Mouse (Mus musculus) spleen, embryonic (tissue): ENCODE results near the gene Gprc5a.

ENCODE experiments used
- CTCF ChIA-PET: fragments of 350-600 bp; sonication (Branson Sonifier 250); formaldehyde crosslinking; loops from one replicate; lab custom pipeline; 2022; lab: Charles Lee

Gprc5a gene

GRCm38 (mm10) chr6:135070347-135070746 lies 4.9 kb downstream of the Gprc5a start:
- CTCF ChIA-PET, result no interaction called here

DNA sequence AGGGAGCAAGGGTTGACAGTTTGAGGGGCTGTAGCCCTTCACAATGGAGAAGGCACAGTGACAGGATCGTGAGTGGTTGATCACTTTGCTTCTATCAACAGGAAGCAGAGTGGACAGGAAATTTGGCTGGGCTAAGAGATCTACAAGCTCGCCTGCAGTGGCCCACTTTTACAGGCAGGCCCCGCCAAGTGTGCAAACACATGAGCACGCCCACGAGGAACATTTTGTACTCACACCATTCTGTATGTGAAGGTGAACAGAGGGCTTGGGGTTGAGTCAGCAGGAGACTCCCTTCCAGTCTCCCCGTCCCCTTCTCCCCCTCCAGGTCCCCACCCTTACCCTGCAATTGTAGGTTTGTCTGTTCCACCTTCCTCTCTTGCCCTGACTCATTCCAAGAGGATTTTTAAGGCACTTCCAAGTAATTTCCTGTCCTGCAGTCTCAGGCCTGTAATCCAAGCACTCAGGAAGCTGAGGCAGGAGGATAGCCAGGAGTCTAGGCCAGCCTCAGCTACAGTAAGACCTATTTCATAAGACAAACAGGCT lies 9.0 kb downstream of the Gprc5a start:
- CTCF ChIA-PET, result no interaction called here

DNA sequence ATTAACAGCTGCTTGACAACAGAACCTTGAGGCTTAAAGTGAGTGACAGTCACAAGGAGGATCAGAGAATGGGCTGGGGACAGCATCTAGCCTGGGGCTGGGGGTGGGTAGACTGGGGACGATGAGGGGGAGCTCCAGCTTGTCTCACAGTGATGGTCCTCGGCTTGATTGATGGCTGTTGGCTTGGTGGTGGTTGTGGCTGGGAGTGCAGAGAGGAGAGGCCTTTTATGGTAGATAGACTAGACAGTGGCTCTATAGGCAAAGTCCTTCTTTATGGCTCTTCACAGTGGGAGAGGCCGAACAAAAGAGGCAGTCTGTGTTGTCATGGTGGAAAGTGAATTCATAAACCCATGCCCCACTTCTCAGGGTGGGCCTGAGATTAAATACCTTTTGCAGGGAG lies 10.8 kb downstream of the Gprc5a start:
- CTCF ChIA-PET, result no interaction called here

GRCm38 (mm10) chr6:135078420-135078819 lies 13.0 kb downstream of the Gprc5a start:
- CTCF ChIA-PET, result no interaction called here

GRCm38 (mm10) chr6:135083991-135084502 lies 18.6 kb downstream of the Gprc5a start:
- CTCF ChIA-PET, result interaction anchor here (0.7 kb wide), 1 partner anchor 88 kb away, joined by 5 read pairs; no protein-coding TSS in a partner anchor

- CTCF ChIA-PET, result no interaction called here
Measured at GRCm38 (mm10) chr6:135085703-135086102, 20.3 kb downstream of the Gprc5a start.

GRCm38 (mm10) chr6:135087721-135088451 lies 22.4 kb downstream of the Gprc5a start:
- CTCF ChIA-PET, result no interaction called here

DNA sequence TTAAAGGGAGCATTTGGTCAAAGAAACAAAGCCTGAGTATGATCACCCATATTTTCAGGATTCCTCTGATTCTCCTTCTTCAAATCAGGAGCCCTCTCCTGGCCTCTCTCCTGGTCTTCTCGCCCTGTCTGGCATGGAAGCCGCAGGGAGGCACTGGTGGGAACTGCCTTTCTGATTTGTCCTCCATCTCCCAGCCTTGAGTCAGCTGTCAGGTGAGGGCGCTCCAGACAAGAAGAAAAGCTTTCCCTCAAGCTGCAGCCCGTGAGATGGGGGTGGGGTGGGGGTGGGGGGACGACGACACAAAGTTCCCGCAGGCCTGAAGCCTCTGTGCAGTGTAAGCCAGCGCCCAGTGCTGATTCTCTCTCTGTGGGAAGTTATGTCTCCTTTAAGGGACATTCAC lies 24.3 kb downstream of the Gprc5a start:
- CTCF ChIA-PET, result no interaction called here

DNA sequence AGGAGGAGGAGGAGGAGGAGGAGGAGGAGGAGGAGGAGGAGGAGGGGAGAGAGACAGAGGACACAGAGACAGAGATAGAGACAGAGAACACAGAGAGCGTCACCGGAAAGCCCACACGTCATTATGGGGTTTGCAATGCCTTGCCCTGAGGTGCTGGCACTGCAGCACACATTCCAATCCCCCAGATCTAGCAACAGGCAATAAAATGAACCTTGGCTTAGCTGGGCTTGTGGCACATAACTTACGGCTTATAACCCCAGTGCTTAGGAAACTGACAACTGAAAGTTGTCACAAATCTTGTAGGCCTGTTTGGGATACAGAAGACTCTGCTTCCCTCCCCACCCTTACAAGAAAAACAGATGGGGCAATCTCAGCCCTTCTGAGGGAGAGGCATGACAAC lies 25.2 kb downstream of the Gprc5a start:
- CTCF ChIA-PET, result no interaction called here

DNA sequence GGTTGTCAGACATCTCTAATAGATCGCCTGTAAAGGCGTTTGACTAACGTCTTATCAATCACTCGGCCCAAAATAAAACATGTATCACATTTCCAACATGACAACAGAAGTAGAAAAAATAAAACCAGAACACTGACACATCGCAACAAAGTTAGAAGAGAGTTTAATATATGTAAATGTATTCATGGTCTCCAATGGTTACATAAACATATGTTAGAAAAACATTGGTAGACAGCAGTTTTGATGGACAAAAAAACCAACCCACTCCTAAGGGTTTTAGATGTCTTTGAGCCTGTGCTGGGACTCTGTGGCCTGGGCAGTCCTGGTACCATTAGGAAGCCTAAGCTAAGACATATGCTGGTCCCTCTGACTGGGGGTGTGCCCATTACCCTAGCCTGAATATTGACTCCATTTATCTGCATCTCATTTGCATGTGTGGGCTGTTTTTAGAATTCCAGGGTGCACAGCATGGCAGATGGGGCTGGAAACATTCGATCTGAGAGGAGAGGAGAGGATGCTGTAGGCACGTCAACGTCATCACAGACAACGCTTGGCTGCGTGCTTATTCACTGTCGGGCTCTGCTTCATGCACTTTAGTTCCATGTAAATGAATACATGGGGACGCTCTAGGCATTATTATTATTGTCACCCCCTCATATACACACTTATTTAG lies 27.5 kb downstream of the Gprc5a start:
- CTCF ChIA-PET, result no interaction called here

GRCm38 (mm10) chr6:135100787-135101472 lies 35.5 kb downstream of the Gprc5a start:
- CTCF ChIA-PET, result no interaction called here

GRCm38 (mm10) chr6:135102736-135103303 lies 37.4 kb downstream of the Gprc5a start:
- CTCF ChIA-PET, result no interaction called here

DNA sequence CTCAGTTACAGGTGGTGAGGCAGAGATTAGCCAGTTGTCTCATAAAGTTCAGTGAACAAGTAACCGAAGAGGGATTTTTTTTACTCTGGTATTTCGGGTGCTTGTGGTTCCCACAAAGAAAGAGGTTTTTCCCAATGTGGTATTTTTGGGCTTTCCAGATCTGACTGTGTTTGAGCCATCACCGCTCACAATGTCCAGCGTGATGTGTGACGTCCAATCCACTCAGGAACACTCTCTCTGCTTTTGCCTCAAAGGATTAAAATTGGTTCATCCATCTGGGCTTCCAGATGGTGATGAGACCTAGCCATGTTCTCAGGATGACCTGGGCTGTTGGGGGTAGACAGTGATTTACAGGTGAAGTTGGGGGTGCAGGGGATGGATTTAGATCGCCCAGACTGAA lies 41.6 kb downstream of the Gprc5a start:
- CTCF ChIA-PET, result no interaction called here

DNA sequence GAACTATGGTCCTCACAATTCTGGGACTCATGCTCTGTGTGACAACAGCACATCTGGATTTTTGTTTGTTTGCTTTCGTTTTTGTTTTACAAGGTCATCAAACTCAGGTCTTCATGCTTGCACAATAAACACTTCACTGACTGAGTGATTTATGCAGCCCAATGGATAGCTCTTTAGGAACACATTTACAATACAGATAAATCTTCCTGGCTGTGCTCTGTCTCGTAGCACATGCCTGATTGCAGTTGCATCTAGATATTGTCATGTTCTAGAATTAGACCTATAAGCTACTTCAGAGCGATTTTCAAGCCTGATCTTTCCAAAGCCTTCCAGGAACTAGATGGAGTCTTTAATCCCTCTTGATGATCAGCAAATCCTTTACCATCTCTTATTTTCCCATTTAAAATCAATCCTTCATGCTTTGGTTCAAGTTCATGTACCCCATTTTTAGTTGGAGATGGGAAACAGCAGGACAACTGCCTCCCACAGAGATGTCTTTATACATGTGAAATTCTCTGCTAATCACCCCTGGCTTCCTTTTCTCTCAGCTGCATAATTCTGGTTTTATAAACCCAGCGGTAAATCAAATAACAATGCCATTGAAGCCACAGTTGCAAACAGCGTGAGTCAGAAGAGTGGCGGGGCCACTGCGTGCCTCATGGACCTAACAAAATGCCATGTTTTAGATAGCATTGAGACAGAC lies 47.1 kb downstream of the Gprc5a start:
- CTCF ChIA-PET, result no interaction called here

- CTCF ChIA-PET, result no interaction called here
Measured at GRCm38 (mm10) chr6:135113114-135113436, 47.6 kb downstream of the Gprc5a start.

DNA sequence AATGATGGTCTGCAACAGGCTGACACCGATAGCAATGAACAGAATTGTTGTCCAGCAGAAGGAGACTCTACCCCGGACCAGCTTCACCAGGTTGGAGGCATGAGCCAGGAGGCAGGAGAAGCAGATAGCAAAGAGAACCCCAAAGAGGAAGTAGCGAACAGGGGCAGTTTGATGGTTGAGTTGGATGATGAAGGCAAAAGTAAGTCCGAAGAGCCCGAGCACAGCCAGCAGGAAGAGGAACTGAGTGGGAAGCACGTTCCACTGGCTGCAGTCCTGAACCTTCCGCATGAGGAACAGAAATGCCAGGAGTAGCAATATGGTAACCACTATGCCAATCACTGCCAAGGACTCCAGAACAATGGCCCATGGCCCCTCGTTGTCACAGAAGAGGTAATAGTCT lies 51.0 kb downstream of the Gprc5a start:
- CTCF ChIA-PET, result no interaction called here

DNA sequence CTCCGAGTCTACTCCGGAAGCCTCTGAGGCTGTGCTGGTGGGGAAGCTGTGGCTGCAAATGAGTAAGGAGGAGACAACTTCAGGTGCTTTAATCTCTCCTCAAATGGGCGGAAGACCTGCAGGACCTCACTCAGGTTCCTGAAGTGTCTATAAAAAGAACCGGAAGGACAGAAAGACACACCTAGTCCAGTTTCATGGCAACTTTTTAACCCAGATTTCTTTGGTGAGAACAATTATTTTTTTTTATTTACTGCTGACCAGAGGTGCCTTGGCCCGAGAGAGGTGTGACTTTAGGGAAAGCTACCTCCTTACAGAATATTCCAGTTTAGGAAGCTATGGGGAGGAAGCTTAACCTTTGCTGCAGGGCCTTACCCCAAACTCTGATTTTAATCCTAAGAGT lies 52.7 kb downstream of the Gprc5a start, which contains the start of gene Gprc5d:
Gene Gprc5d (minus strand): TSS at position 101 of the 400 bp plus-strand sequence.
- CTCF ChIA-PET, result no interaction called here

DNA sequence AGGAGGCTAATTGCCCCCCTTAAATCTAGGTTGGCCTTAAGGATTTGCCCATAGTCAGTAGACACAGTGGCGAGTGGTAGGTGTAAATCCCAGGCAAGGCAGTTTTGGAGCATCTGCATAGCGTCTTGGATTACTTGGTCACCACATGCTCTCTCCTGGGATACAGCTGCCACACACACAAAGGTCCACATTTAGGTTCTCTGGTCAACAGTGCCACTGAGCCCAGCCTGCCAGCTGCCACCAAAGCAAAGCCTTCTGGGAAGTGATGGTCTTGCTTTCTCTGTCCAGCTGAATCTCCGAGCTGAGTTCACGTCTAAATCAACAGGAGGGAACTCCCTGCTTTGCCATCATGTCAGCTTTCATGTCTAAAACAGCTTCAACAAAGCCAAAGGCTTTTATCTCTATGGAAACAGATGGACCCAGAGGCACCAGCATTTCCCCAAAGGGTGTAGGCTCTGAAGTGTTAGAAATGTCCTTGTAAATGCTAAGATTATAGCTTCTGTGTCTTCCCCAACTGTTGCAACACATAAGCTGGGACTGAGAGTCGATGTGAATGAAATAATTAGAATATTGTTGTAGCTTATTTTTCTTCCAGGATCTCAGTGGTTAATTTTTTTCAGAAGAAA lies 59.4 kb downstream of the Gprc5a start:
- CTCF ChIA-PET, result no interaction called here

- CTCF ChIA-PET, result no interaction called here
Measured at GRCm38 (mm10) chr6:135133086-135133485, 67.6 kb downstream of the Gprc5a start.

- CTCF ChIA-PET, result no interaction called here
Measured at GRCm38 (mm10) chr6:135133486-135133885, 68.0 kb downstream of the Gprc5a start.
